Mouse (Mus musculus): ENCODE data around the gene Acan.

Gene Acan

GRCm38 (mm10) chr7:79139328-79139824 lies 86.1 kb downstream of the Acan start:
- in situ Hi-C loops (cut with MboI) = no loop called here

DNA sequence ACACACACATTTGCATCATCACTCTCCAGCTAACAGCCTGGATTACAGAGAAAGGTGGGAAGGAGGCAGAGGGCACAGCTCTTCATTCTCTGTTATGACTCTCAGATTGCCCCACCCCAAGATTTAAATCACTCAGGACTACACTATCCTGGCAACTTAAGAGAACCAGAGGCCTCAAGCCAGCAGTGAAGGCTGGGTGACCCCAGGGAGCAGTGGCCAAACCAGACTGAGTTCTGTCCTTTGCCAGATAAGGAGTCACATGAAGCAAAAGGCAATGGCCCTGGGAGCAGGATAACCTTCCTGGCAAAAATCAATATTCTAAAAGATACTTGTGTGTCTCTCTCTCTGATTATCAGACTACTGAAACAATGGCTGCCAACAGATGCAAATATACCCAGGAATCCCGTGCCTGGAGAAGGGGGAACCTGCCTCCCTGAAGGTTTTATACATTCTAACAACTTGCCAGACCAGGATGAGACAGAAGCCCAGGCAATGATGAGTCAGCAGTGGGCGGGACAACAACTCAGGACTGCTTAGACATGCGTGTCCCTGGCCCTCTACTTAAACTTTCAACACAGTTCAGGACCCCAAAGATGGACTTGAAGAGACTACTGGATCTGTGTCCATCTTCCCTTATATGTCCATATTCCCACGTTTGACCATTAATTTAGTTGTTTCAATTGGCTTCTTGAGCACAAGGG lies 86.8 kb downstream of the Acan start:
- in situ Hi-C loops (cut with MboI) = no loop called here

DNA sequence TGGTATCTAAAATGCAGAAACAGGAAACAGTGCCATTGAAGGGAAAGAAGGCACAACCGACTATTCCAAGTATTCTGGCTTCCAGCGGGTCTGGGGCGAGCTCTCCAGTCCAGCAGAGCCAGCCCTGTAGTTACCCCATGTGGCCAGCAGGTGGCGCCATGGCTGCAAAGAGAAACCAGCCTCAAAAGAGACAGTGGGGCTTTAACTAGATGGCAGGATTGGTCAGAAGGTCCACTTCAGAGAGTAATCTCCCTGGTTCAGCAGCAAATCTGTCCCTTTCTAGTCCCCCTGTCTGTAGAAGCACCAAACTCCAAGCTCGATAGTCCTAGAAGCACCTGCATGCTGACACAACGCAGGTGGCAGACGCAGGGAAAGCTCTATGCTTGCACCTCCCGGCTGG lies 87.6 kb downstream of the Acan start:
- in situ Hi-C loops (cut with MboI) = no loop called here

GRCm38 (mm10) chr7:79147011-79147837 lies 93.9 kb downstream of the Acan start:
- in situ Hi-C loops (cut with MboI) = no loop called here

DNA sequence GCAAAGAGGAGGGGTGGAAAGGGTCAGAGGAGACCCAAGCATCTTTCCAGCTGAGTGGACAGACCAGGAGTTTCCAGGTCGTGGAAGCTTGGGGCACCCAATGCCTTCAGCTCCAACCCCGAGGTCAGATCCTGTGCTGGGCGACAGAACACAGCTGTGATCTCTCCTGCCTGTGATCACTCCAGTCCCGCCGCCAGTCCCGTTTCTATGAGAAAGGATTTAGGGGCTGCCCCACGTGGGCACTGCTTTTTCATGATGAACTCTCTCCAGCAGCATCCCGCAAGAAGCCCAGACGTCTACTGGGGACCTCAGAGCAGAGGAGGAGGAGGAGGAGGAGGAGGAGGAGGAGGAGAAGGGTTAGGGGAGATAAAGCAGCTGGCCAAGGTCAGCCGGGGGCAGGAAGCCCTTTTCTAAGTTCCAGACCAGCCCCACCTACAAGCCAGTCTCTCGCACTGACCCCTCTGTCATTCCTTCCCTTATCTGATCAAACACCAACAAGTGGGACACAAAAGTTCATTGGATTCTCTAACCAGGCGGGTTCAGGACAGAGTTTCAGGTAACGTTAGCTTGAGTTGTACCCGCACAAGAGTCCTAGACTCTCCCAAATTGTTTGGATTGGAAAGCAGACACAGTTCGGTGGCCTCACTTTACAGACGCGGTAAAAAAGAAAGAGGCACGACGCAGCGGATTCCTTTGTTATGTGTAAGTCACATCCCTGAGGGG lies 94.8 kb downstream of the Acan start:
- in situ Hi-C loops (cut with MboI) = no loop called here

DNA sequence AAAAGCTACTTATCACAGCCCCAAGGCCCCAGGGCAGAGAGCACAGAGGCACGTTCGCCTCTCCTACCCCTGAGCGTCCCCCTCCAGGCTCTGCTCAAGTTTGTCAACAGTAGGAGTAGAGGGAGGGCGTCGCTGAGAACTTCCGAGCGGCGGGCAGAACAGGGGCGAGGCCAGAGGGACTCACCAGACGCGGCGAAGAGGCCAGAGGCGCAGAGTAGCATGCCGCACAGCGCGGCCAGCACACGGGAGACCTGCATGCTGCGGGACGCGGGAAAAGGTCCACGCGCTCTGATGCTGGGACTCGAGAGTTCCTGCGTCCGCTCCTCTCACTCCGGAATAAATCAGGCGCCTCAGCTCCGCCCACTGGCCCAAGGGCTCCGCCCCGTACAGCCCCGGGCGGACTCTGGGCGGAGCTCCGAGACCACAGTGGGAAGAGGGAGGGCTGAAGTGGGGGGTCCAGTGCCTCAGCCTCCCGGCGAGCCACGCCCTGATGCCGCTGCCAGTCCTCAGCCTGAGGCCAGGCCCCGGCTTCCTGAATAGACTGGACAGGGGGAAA lies 95.5 kb downstream of the Acan start, which contains the start of gene Mfge8:
Gene Mfge8 (minus strand): TSS at position 350 of the 556 bp plus-strand sequence.
- in situ Hi-C loops (cut with MboI) = no loop called here

DNA sequence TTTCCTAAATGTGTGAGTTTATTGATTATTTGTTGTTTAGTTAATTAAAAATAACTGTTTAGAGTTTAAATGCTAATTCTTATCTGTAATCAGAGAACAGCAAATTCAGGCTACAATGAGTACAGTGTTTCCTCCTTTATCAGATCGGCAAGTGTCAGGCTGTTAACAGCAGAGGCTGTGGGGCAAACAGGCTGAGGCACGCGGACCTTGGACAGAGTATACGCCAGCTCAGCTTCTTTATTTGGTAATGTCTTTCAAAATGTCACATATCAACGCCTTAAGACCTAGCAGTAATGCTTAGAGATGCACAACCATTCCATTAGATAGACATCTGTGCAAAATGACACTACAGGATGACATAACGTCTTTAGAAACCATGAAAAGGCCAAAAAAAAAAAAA lies 96.2 kb downstream of the Acan start:
- in situ Hi-C loops (cut with MboI) = no loop called here

GRCm38 (mm10) chr7:79159406-79159805 lies 106.1 kb downstream of the Acan start:
- in situ Hi-C loops (cut with MboI) = no loop called here
